Mouse (Mus musculus) hindbrain, embryonic 12.5 days (tissue): ENCODE data around the gene Sox18. TPM values are rescaled to one million over a fixed set of nuclear protein-coding genes. Genes with fewer than 3 reads are reported as not detected.

Experiments
- ATAC-seq: fragments of 200-750 bp; cut with Nextera tagmentation; 2 replicates; pipeline ENCODE4 v1.8.0; 2017; ENCODE audit warnings: moderate TSS enrichment; ENCODE audit not compliant: low FRiP score
- H3K27ac ChIP-seq: fragments of 300-500 bp; sonication (generic); 2 replicates; pipeline ENCODE4 v1.5.1; 2016; ENCODE audit warnings: mild to moderate bottlenecking
- H3K27me3 ChIP-seq: fragments of 300-500 bp; sonication (generic); 2 replicates; pipeline ENCODE4 v1.6.1; 2016; ENCODE audit warnings: mild to moderate bottlenecking
- H3K36me3 ChIP-seq: fragments of 300-500 bp; sonication (generic); 2 replicates; pipeline ENCODE4 v1.6.1; 2016; ENCODE audit warnings: mild to moderate bottlenecking
- H3K4me1 ChIP-seq: fragments of 300-500 bp; sonication (generic); 2 replicates; pipeline ENCODE4 v1.6.1; 2016
- H3K4me2 ChIP-seq: fragments of 300-500 bp; sonication (generic); replicated peaks from 2 replicates; pipeline ENCODE4 v1.6.1; 2016; ENCODE audit warnings: mild to moderate bottlenecking
- H3K4me3 ChIP-seq: fragments of 300-500 bp; sonication (generic); 2 replicates; pipeline ENCODE4 v1.5.1; 2016; ENCODE audit warnings: mild to moderate bottlenecking
- H3K9ac ChIP-seq: fragments of 300-500 bp; sonication (generic); 2 replicates; pipeline ENCODE4 v1.6.1; 2016; ENCODE audit warnings: mild to moderate bottlenecking, moderate library complexity
- H3K9me3 ChIP-seq: fragments of 300-500 bp; sonication (generic); replicated peaks from 2 replicates; pipeline ENCODE4 v1.6.1; 2016; ENCODE audit warnings: mild to moderate bottlenecking
- WGBS: fragments of 180-500 bp; shearing (Covaris S2); methylation state at CpG from one replicate; pipeline ENCODE4 v1.1.7; 2016; 5-methylcytosine and 5-hydroxymethylcytosine counted together
- polyA plus RNA-seq: library from polyadenylated mRNA; unstranded; fragments of >200 nt; fragmentation: Nextera tagmentation; extraction: Ambion mirVana; gene quantifications from 2 replicates; pipeline ENCODE4 v1.2.1, GENCODE M21; 2016

Sox18 gene
- polyA plus RNA-seq, 1 experiment from 2014 or later = 21.4 TPM

- Histone ChIP-seq H3K4me2 (peak within 1 kb of the TSS; percentile 89), H3K36me3 (no peaks in the 10 kb centered on the region), H3K9me3 (no peaks in the 10 kb centered on the region), H3K27me3 (no peaks in the 10 kb centered on the region), H3K27ac (0 out of 2 replicates have a peak within 1 kb of the TSS, but pooled peaks have one; percentile 40), H3K4me1 (peaks cover 29% of the 10 kb centered on the region), H3K4me3 (peak within 1 kb of the TSS; percentile 63), H3K9ac (peak within 1 kb of the TSS; percentile 90)
- under 1% methylated on average over 60 of the region's 69 CpGs for WGBS
- peak; percentile 57 for ATAC-seq
Measured at GRCm38 (mm10) chr2:181679951-181680715, 8.7 kb upstream of the Sox18 start, which contains the start of gene Tcea2. Tcea2 (plus strand) TSS chr2:181680310.

- Histone ChIP-seq H3K4me3 (no peak overlapping the region), H3K4me1 (peaks cover 30% of the 10 kb centered on the region)
- 41% methylated on average over 1 of the region's 1 CpGs for WGBS
Measured at GRCm38 (mm10) chr2:181678780-181679179, 7.3 kb upstream of the Sox18 start.

GRCm38 (mm10) chr2:181677755-181678098 lies 6.3 kb upstream of the Sox18 start:
- H3K27ac ChIP-seq = 0 out of 2 replicates have a peak overlapping the region, but pooled peaks have one; percentile 25
- no peak overlapping the region for H3K9ac ChIP-seq
- no peak overlapping the region for H3K4me3 ChIP-seq
- 70% methylated on average over 3 of the region's 3 CpGs for WGBS
- ATAC-seq = no peak
- H3K4me2 ChIP-seq = no peak overlapping the region
- peaks cover 9% of the 10 kb centered on the region for H3K27me3 ChIP-seq
- H3K36me3 ChIP-seq = no peaks in the 10 kb centered on the region
- no peaks in the 10 kb centered on the region for H3K9me3 ChIP-seq
- peaks cover 34% of the 10 kb centered on the region for H3K4me1 ChIP-seq

More at GRCm38 (mm10) chr2:181678780-181679179, 7.3 kb upstream of the Sox18 start:
- H3K27ac ChIP-seq = no peak overlapping the region
- ATAC-seq = peak; percentile 63; the same call in 1 of the 2 replicates
- H3K27me3 ChIP-seq = no peaks in the 10 kb centered on the region; the same call in 1 of the 2 replicates
- H3K9me3 ChIP-seq = no peaks in the 10 kb centered on the region
- H3K36me3 ChIP-seq = no peaks in the 10 kb centered on the region
- H3K4me2 ChIP-seq = no peak overlapping the region
- no peak overlapping the region for H3K9ac ChIP-seq

GRCm38 (mm10) chr2:181677096-181677754 lies 5.8 kb upstream of the Sox18 start:
- H3K9ac ChIP-seq = no peak overlapping the region
- 56% methylated on average over 5 of the region's 5 CpGs for WGBS

GRCm38 (mm10) chr2:181676424-181676823 lies 5.0 kb upstream of the Sox18 start:
- no peak for ATAC-seq
- 24% methylated on average over 2 of the region's 2 CpGs for WGBS
- peaks cover 38% of the 10 kb centered on the region for H3K4me1 ChIP-seq

More at GRCm38 (mm10) chr2:181677096-181677754, 5.8 kb upstream of the Sox18 start:
- H3K4me3 ChIP-seq = no peak overlapping the region
- no peaks in the 10 kb centered on the region for H3K9me3 ChIP-seq
- 0 out of 2 replicates have a peak overlapping the region, but pooled peaks have one; percentile 25 for H3K27ac ChIP-seq
- no peak overlapping the region for H3K4me2 ChIP-seq
- peaks cover 14% of the 10 kb centered on the region for H3K27me3 ChIP-seq
- H3K36me3 ChIP-seq = no peaks in the 10 kb centered on the region
- ATAC-seq = no peak
- H3K4me1 ChIP-seq = peaks cover 34% of the 10 kb centered on the region

GRCm38 (mm10) chr2:181675454-181675853 lies 4.0 kb upstream of the Sox18 start:
- Histone ChIP-seq H3K36me3 (no peaks in the 10 kb centered on the region), H3K4me3 (peak overlapping the region; percentile 11; the same call in 1 of the 2 replicates), H3K27me3 (peaks cover 32% of the 10 kb centered on the region), H3K4me1 (peaks cover 39% of the 10 kb centered on the region), H3K4me2 (peak overlapping the region; percentile 41), H3K27ac (0 out of 2 replicates have a peak overlapping the region, but pooled peaks have one; percentile 55), H3K9me3 (no peaks in the 10 kb centered on the region), H3K9ac (0 out of 2 replicates have a peak overlapping the region, but pooled peaks have one; percentile 32)
- WGBS = 3% methylated on average over 14 of the region's 14 CpGs
- no peak for ATAC-seq

More at GRCm38 (mm10) chr2:181676424-181676823, 5.0 kb upstream of the Sox18 start:
- Histone ChIP-seq H3K4me3 (no peak overlapping the region), H3K27me3 (peaks cover 22% of the 10 kb centered on the region), H3K36me3 (no peaks in the 10 kb centered on the region), H3K4me2 (no peak overlapping the region), H3K9ac (no peak overlapping the region), H3K9me3 (no peaks in the 10 kb centered on the region), H3K27ac (peak overlapping the region; percentile 55; the same call in 1 of the 2 replicates)

GRCm38 (mm10) chr2:181674934-181675333 lies 3.5 kb upstream of the Sox18 start:
- Histone ChIP-seq H3K36me3 (no peaks in the 10 kb centered on the region), H3K27ac (no peak overlapping the region), H3K4me3 (no peak overlapping the region), H3K27me3 (peaks cover 37% of the 10 kb centered on the region), H3K9ac (no peak overlapping the region), H3K4me2 (0 out of 2 replicates have a peak overlapping the region, but pooled peaks have one; percentile 41), H3K9me3 (no peaks in the 10 kb centered on the region), H3K4me1 (peaks cover 44% of the 10 kb centered on the region)
- WGBS = 72% methylated on average over 4 of the region's 4 CpGs
- no peak for ATAC-seq

GRCm38 (mm10) chr2:181673501-181673900 lies 2.1 kb upstream of the Sox18 start:
- Histone ChIP-seq H3K27ac (no peak overlapping the region; the same call in 1 of the 2 replicates), H3K4me2 (no peak overlapping the region), H3K4me3 (no peak overlapping the region), H3K36me3 (no peaks in the 10 kb centered on the region), H3K4me1 (peaks cover 40% of the 10 kb centered on the region), H3K27me3 (peaks cover 52% of the 10 kb centered on the region), H3K9ac (no peak overlapping the region), H3K9me3 (no peaks in the 10 kb centered on the region)
- 28% methylated on average over 1 of the region's 1 CpGs for WGBS
- no peak for ATAC-seq

GRCm38 (mm10) chr2:181671984-181672383 lies 544 bp upstream of the Sox18 start:
- Histone ChIP-seq H3K27me3 (peaks cover 61% of the 10 kb centered on the region), H3K4me3 (no peak overlapping the region), H3K27ac (no peak overlapping the region), H3K4me2 (no peak overlapping the region), H3K4me1 (peaks cover 37% of the 10 kb centered on the region), H3K9ac (no peak overlapping the region), H3K36me3 (no peaks in the 10 kb centered on the region), H3K9me3 (no peaks in the 10 kb centered on the region)
- WGBS = 24% methylated on average over 7 of the region's 7 CpGs
- ATAC-seq = no peak

- H3K9me3 ChIP-seq = no peaks in the 10 kb centered on the region
- ATAC-seq = no peak
- H3K36me3 ChIP-seq = no peaks in the 10 kb centered on the region
- peak overlapping the region; percentile 50; the same call in 1 of the 2 replicates for H3K9ac ChIP-seq
- peaks cover 33% of the 10 kb centered on the region for H3K4me1 ChIP-seq
- peaks cover 61% of the 10 kb centered on the region for H3K27me3 ChIP-seq
- no peak overlapping the region for H3K27ac ChIP-seq
- WGBS = 2% methylated on average over 41 of the region's 41 CpGs
- H3K4me2 ChIP-seq = peak overlapping the region; percentile 72
- peak overlapping the region; percentile 41 for H3K4me3 ChIP-seq
Measured at GRCm38 (mm10) chr2:181670913-181671311, 528 bp downstream of the Sox18 start.

- H3K9ac ChIP-seq = peak overlapping the region; percentile 35; the same call in 1 of the 2 replicates
Measured at GRCm38 (mm10) chr2:181670285-181670912, 1.0 kb downstream of the Sox18 start.

GRCm38 (mm10) chr2:181663298-181663630 lies 8.2 kb downstream of the Sox18 start:
- Histone ChIP-seq H3K27me3 (peaks cover 7% of the 10 kb centered on the region), H3K36me3 (no peaks in the 10 kb centered on the region)
- 33% methylated on average over 4 of the region's 4 CpGs for WGBS

More at GRCm38 (mm10) chr2:181670285-181670912, 1.0 kb downstream of the Sox18 start:
- peak overlapping the region; percentile 72 for H3K4me2 ChIP-seq
- H3K27ac ChIP-seq = no peak overlapping the region
- ATAC-seq = no peak
- 4% methylated on average over 55 of the region's 56 CpGs for WGBS
- H3K4me1 ChIP-seq = peaks cover 28% of the 10 kb centered on the region
- H3K9me3 ChIP-seq = no peaks in the 10 kb centered on the region
- H3K4me3 ChIP-seq = peak overlapping the region; percentile 41
- no peaks in the 10 kb centered on the region for H3K36me3 ChIP-seq
- H3K27me3 ChIP-seq = peaks cover 61% of the 10 kb centered on the region

More at GRCm38 (mm10) chr2:181663298-181663630, 8.2 kb downstream of the Sox18 start:
- H3K9me3 ChIP-seq = no peaks in the 10 kb centered on the region
- ATAC-seq = no peak
- H3K4me3 ChIP-seq = no peak overlapping the region
- no peak overlapping the region for H3K9ac ChIP-seq
- peak overlapping the region; percentile 12; the same call in 1 of the 2 replicates for H3K27ac ChIP-seq
- H3K4me1 ChIP-seq = peaks cover 10% of the 10 kb centered on the region; the same call in 1 of the 2 replicates
- H3K4me2 ChIP-seq = no peak overlapping the region
